Mouse (Mus musculus) CH12.LX (cell line): Measurements from ENCODE around the gene Cmss1. TPM values are rescaled to one million over a fixed set of nuclear protein-coding genes. Genes with fewer than 3 reads are reported as not detected.

ENCODE experiments used
- DNase-seq: peaks from one replicate; pipeline ENCODE4 v3.0.0-alpha.2; 2013; ENCODE audit errors: extremely low read depth
- H3K27ac ChIP-seq: 2 replicates; pipeline ENCODE4 v1.5.1; 2012; ENCODE audit warnings: low read depth, mild to moderate bottlenecking, control low read depth, moderate library complexity; ENCODE audit not compliant: insufficient read depth
- H3K27me3 ChIP-seq: replicated peaks from 2 replicates; pipeline ENCODE3; 2012; ENCODE audit warnings: inconsistent platforms
- H3K36me3 ChIP-seq, 2 experiments: replicated peaks in 1 of 2; 2 replicates each; pipeline versions ENCODE3 to v1.6.1; 2012; ENCODE audit warnings: inconsistent platforms in 1 of 2, low read length in 1 of 2, mild to moderate bottlenecking in 1 of 2, mixed read lengths in 1 of 2, moderate library complexity in 1 of 2; ENCODE audit not compliant: control insufficient read depth in 1 of 2, insufficient read depth in 1 of 2
- H3K4me1 ChIP-seq, 2 experiments: 2 replicates each; pipeline ENCODE4 v1.6.1; 2012; ENCODE audit warnings: inconsistent platforms in 1 of 2, moderate library complexity in 1 of 2; ENCODE audit not compliant: insufficient read depth in 2 of 2, control insufficient read depth in 1 of 2
- H3K4me2 ChIP-seq: 2 replicates; pipeline ENCODE4 v1.6.1; 2012; ENCODE audit warnings: low read depth, mild to moderate bottlenecking, control low read depth; ENCODE audit not compliant: poor library complexity, insufficient read depth, severe bottlenecking
- H3K4me3 ChIP-seq, 3 experiments: fragments of 150-350 bp in 1 of 3; sonication (generic) in 1 of 3; replicated peaks in 1 of 3; 2 replicates each; pipeline versions ENCODE3 to v1.5.1; 2011 to 2012; ENCODE audit warnings: low read depth in 2 of 3, low read length in 2 of 3, mild to moderate bottlenecking in 2 of 3, moderate library complexity in 2 of 3, control low read depth in 1 of 3, improper control_type of control experiment in 1 of 3, inconsistent platforms in 1 of 3, mixed read lengths in 1 of 3; ENCODE audit not compliant: poor library complexity in 1 of 3
- H3K79me2 ChIP-seq: replicated peaks from 2 replicates; pipeline ENCODE4 v1.6.1; 2012; ENCODE audit warnings: mild to moderate bottlenecking, moderate library complexity; ENCODE audit not compliant: control insufficient read depth, poor library complexity, insufficient read depth, severe bottlenecking; ENCODE audit errors: extremely low read depth
- H3K9ac ChIP-seq: 2 replicates; pipeline ENCODE4 v1.6.1; 2012; ENCODE audit warnings: low read depth, mild to moderate bottlenecking, control low read depth, moderate library complexity; ENCODE audit not compliant: insufficient read depth
- H3K9me3 ChIP-seq: replicated peaks from 2 replicates; pipeline ENCODE3; 2012; ENCODE audit warnings: low read length, inconsistent platforms, mixed read lengths
- CHD2 ChIP-seq: IDR thresholded peaks from 2 replicates; pipeline ENCODE4 v1.6.1; 2011; ENCODE audit warnings: low read length, improper control_type of control experiment
- EP300 ChIP-seq: IDR thresholded peaks from 2 replicates; pipeline ENCODE4 v1.6.1; 2011; ENCODE audit warnings: low read length, improper control_type of control experiment
- IRF4 ChIP-seq: IDR thresholded peaks from 2 replicates; pipeline ENCODE4 v1.6.1; 2014; ENCODE audit warnings: low read depth, mild to moderate bottlenecking, inconsistent platforms, low read length, improper control_type of control experiment
- JUN ChIP-seq: IDR thresholded peaks from 2 replicates; pipeline ENCODE4 v1.6.1; 2011; ENCODE audit warnings: low read depth, mild to moderate bottlenecking, low read length, improper control_type of control experiment, moderate library complexity; ENCODE audit not compliant: insufficient read depth
- JUND ChIP-seq: conservative IDR thresholded peaks from 2 replicates; pipeline ENCODE4 v1.6.1; 2011; ENCODE audit warnings: low read depth, low read length, improper control_type of control experiment
- MAFK ChIP-seq: IDR thresholded peaks from 2 replicates; pipeline ENCODE4 v1.6.1; 2011; ENCODE audit warnings: low read length, improper control_type of control experiment; ENCODE audit not compliant: insufficient replicate concordance
- MAX ChIP-seq: IDR thresholded peaks from 2 replicates; pipeline ENCODE4 v1.6.1; 2011; ENCODE audit warnings: low read length, improper control_type of control experiment
- MEF2A ChIP-seq: IDR thresholded peaks from 2 replicates; pipeline ENCODE4 v1.6.1; 2014; ENCODE audit warnings: low read depth, mild to moderate bottlenecking, inconsistent platforms, low read length, improper control_type of control experiment, borderline replicate concordance
- MYC ChIP-seq: IDR thresholded peaks from 2 replicates; pipeline ENCODE4 v1.6.1; 2011; ENCODE audit warnings: low read depth, mild to moderate bottlenecking, improper control_type of control experiment, low read length
- RAD21 ChIP-seq: IDR thresholded peaks from 2 replicates; pipeline ENCODE4 v1.6.1; 2011; ENCODE audit warnings: low read depth, mild to moderate bottlenecking, low read length, improper control_type of control experiment, moderate library complexity
- SIN3A ChIP-seq: IDR thresholded peaks from 2 replicates; pipeline ENCODE4 v1.6.1; 2012; ENCODE audit warnings: low read length, improper control_type of control experiment, inconsistent platforms
- TBP ChIP-seq: conservative IDR thresholded peaks from 2 replicates; pipeline ENCODE4 v1.6.1; 2011; ENCODE audit warnings: low read depth, low read length, improper control_type of control experiment
- UBTF ChIP-seq: IDR thresholded peaks from 2 replicates; pipeline ENCODE4 v1.6.1; 2012; ENCODE audit warnings: low read depth, mild to moderate bottlenecking, inconsistent platforms, low read length, improper control_type of control experiment, moderate library complexity
- ZNF384 ChIP-seq: IDR thresholded peaks from 2 replicates; pipeline ENCODE4 v1.6.1; 2012; ENCODE audit warnings: low read depth, low read length, improper control_type of control experiment, inconsistent platforms
- dilution Hi-C: fragments of 300-500 bp; cut with MboI; formaldehyde crosslinking; loops from 2 replicates; pipeline ENCODE4 v1.14.3; 2020; ENCODE audit warnings: low sequenced_read_pairs; ENCODE audit not compliant: extremely low pct_unique_long_range_greater_than_20kb, extremely low pct_ligation_motif_present
- in situ Hi-C: fragments of 300-500 bp; cut with MboI; formaldehyde crosslinking; loops from 3 replicates; pipeline ENCODE4 v1.14.3; 2019; ENCODE audit warnings: low sequenced_read_pairs, low pct_ligation_motif_present, low pct_unique_long_range_greater_than_20kb, mixed read lengths
- polyA plus RNA-seq: library from polyadenylated mRNA; unstranded; fragments of >175 nt; gene quantifications from 2 replicates; pipeline ENCODE4 v1.2.1, GENCODE M21; 2012; ENCODE audit warnings: low read depth; ENCODE audit not compliant: insufficient read length
- total RNA-seq, 2 experiments: library from RNA; depleted of rRNA; stranded (reverse); fragments of 300-350 nt in 1 of 2; fragments of >200 nt in 1 of 2; gene quantifications; 2 replicates each; pipeline ENCODE4 v1.2.3; 2012 to 2014

Gene Cmss1
- total and polyA plus RNA-seq, 3 experiments: 94.7 to 107 (median 103) TPM

GRCm38 (mm10) chr16:57536511-57536910, 70.2 kb downstream of the Cmss1 start:
- no peak overlapping the region for H3K4me3 ChIP-seq
- H3K9ac ChIP-seq: no peak overlapping the region
- H3K4me1 ChIP-seq: peaks cover 6 to 43% of the 10 kb centered on the region in 2 experiments; a peak in 3 of 4 replicates
- no peaks in the 10 kb centered on the region for H3K27me3 ChIP-seq
- DNase-seq: peak; percentile 65
- no peaks in the 10 kb centered on the region for H3K9me3 ChIP-seq
- TF ChIP-seq EP300 (peak; percentile 45; the same call in 1 of the 2 replicates), MEF2A (no peak), SIN3A (no peak), IRF4 (peak; percentile 46; the same call in 1 of the 2 replicates)
- no peaks in the 10 kb centered on the region for H3K79me2 ChIP-seq
- no peaks in the 10 kb centered on the region for H3K36me3 ChIP-seq
- no peak overlapping the region for H3K4me2 ChIP-seq
- H3K27ac ChIP-seq: no peak overlapping the region
- dilution Hi-C loops (no loop called here), in situ Hi-C loops (no loop called here)

GRCm38 (mm10) chr16:57534811-57535210, 71.9 kb downstream of the Cmss1 start:
- H3K9me3 ChIP-seq: no peaks in the 10 kb centered on the region
- H3K4me2 ChIP-seq: no peak overlapping the region
- H3K9ac ChIP-seq: no peak overlapping the region
- H3K27me3 ChIP-seq: no peaks in the 10 kb centered on the region
- DNase-seq: no peak
- H3K27ac ChIP-seq: no peak overlapping the region
- TF ChIP-seq SIN3A: peak; percentile 11; the same call in 1 of the 2 replicates
- TF ChIP-seq JUN: no peak
- H3K36me3 ChIP-seq: no peaks in the 10 kb centered on the region
- H3K4me3 ChIP-seq: no peak overlapping the region
- in situ Hi-C loops (no loop called here), dilution Hi-C loops (no loop called here)
- no peaks in the 10 kb centered on the region for H3K79me2 ChIP-seq
- peaks cover 6 to 43% of the 10 kb centered on the region in 2 experiments; a peak in 3 of 4 replicates for H3K4me1 ChIP-seq

- Histone ChIP-seq H3K36me3 (no peaks in the 10 kb centered on the region), H3K9me3 (no peaks in the 10 kb centered on the region), H3K4me2 (no peak overlapping the region), H3K27me3 (no peaks in the 10 kb centered on the region), H3K4me3 (no peak overlapping the region), H3K4me1 (peaks cover 6 to 43% of the 10 kb centered on the region in 2 experiments; a peak in 3 of 4 replicates)
- 0 out of 2 replicates have a peak, but pooled peaks have one; percentile 39 for TF ChIP-seq MYC
- peak; percentile 56 for TF ChIP-seq SIN3A
- TF ChIP-seq MAX: no peak
- no peak for TF ChIP-seq UBTF
- TF ChIP-seq MAFK: 0 out of 2 replicates have a peak, but pooled peaks have one; percentile 49
- peak; percentile 20; the same call in 1 of the 2 replicates for TF ChIP-seq IRF4
- peak; percentile 74 for TF ChIP-seq EP300
- TF ChIP-seq RAD21: no peak
- TF ChIP-seq CHD2: no peak
- TF ChIP-seq JUND: peak; percentile 37; the same call in 1 of the 2 replicates
- 0 out of 2 replicates have a peak, but pooled peaks have one; percentile 18 for TF ChIP-seq ZNF384
- 0 out of 2 replicates have a peak, but pooled peaks have one; percentile 33 for TF ChIP-seq TBP
- TF ChIP-seq JUN: no peak
- TF ChIP-seq, all 38 proteins: peak for 8
- no peaks in the 10 kb centered on the region for H3K79me2 ChIP-seq
- in situ Hi-C loops: no loop called here
- no peak overlapping the region for H3K9ac ChIP-seq
- H3K27ac ChIP-seq: no peak overlapping the region
- DNase-seq: no peak
- dilution Hi-C loops: no loop called here
Observed at GRCm38 (mm10) chr16:57534365-57534764, 72.3 kb downstream of the Cmss1 start.
